Mouse (Mus musculus) c-Kit-positive CD71-negative TER-119-negative erythroid progenitor cells, embryonic 14.5 days (primary cell): ENCODE results near the gene Tm7sf2.
"Not testable (repeated sequence)": the region's sequence is repeated elsewhere in the genome, so short reads cannot be mapped to it uniquely, and the experiment has no call there.

Experiments
- DNase-seq: peaks from one replicate; pipeline ENCODE4 v3.0.0-alpha.2; 2013; ENCODE audit warnings: low read depth

The Tm7sf2 gene

DNA sequence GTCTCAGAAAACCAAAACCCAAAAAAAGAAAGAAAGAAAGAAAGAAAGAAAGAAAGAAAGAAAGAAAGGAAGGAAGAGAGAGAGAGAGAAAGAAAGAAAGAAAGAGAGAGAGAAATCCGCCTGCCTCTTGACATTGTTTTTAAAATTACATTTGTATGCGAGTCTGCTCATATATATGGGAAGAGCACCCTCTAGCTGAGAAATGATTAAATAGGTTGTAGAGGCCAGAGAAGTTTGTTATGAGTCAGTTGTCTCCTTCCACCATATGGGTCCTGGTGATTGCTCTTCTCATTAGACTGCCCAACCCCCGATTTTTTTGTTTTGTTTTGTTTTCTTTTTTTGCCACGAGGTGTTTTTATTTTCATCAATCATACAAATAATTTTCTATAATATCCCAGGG lies 24.1 kb downstream of the Tm7sf2 start:
- DNase-seq, result not testable (repeated sequence)

DNA sequence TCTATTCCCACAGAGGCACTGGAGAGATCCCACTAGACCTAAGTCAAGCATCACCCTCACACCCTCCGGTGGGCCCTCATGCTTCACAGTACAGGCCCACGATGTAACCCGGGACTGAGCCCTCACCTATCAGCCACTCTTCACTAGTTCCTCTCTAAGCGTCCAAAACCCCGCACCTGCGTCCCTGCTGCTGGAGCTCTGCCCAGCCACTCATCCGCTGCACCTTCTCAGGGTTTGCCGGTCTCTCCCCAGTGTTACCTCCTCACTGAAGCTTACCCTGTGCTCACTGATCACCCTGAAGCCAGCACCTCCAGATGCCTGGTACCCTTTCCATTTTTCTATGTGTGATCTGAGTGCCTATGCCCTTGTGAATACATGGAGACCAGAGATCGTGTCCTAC lies 25.9 kb downstream of the Tm7sf2 start:
- no peak for DNase-seq

DNA sequence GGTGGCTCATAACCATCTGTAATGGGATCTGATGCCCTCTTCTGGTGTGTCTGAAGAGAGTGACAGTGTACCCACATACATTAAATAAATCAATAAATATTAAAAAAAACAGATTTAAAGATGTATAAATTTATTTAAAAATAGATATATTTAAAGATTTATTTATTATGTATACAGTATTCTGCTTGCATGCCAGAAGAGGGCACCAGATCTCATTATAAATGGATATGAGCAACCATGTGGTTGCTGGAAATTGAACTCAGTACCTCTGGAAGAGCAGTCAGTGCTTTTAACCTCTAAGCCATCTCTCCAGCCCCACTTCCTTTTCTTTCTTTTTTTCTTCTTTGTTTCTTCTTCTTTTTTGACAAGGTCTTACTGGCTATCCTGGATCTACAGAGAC lies 28.2 kb downstream of the Tm7sf2 start:
- no peak for DNase-seq

DNA sequence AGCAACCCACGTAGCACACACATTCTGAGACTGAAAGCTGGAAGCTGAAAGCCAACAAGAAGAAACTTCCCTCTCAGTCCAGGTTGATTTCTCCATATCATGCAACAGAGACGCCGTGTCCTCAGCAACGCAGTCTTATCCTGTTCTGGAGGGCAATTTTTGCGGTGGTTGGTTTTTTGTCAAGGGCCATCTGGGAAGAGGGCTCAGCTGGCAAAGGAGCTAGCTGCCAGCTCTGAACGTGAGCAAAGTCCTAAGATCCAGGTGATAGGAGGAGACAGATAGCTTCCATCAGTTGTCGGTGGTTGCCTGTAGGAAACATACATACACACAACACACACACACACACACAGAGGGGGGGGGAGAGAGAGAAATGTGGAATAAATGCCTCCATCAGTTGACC lies 29.8 kb downstream of the Tm7sf2 start:
- no peak for DNase-seq

DNA sequence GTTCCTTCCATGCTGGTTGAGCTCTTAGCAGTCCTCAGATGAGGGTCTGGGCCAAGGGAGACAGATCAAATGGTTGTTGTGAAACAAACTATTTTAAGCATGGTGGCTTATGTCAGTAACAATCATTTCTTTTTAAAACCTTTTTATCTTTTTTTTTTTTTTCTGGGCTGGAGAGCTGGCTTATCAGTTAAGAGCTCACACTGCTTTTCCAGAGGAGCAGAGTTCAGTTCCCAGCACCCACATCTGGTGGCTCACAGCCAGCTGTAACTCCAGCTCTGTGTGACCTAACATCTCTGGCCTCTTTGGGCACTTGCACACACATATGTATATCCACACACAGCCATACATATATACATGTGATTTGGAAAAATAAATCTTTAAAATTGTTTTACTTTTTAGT lies 30.5 kb downstream of the Tm7sf2 start:
- DNase-seq, result no peak

DNA sequence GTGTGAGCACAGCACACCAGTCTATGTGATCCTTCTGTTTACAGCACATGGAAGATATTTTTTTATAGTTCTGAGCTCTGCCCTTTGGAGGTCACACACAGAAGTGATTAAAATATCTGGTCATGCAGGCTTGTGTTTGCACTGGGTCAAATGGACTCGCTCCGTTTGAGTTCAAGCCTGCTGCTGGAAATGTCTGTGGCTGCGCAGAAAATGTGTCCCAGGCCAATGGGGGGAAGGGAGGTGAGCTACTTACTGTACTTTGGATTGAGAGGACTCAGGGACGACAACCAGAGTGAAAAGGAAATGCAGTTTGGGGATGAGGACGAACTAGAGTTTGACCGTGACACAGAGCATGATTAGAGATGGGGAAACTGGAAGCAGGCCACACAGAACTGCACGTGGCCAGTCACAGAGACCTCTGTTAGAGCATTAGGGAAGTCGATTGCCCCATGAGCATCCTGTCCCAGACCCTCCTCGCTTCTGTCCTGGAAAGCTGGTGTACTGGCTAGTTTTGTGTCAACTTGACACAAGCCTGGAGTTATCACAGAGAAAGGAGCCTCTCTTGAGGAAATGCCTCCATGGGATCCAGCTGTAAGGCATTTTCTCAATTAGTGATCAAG lies 32.1 kb downstream of the Tm7sf2 start:
- DNase-seq, result no peak

DNA sequence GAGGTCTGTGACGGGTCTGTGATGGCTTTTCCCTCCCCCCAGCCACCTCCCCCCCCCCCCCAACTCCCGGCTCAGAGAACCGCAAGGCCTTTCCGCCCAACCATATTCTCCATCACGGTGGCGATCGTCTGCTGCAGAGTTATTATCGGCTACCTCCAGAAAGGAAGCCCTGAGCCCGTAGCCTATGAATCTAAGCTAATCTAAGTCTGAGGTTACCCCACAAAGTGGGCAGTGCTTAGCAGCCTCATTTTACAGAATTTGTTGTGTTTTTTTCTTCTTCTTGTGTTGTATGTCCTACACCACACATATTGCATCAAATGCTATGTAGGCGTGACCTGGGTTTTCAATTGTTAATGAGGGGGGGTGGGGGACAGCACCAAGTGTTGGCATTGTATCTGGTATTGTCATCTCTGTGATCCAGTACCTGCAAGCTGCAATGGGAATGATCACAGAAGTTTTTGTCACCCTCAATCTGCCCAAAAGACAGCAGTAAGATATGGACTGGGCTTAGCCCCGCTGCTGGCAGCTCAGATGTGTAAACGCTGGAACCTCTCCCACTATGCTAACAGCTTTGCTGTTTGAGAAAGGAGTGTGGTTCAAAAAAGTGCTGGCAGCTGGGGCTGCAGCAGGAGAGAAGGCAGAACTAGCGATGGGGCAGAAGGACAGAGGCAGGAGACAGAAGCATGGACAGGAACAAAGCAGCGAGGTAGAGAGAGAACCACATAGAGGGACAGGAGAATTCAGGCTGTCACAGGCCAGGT lies 37.5 kb downstream of the Tm7sf2 start:
- no peak for DNase-seq

DNA sequence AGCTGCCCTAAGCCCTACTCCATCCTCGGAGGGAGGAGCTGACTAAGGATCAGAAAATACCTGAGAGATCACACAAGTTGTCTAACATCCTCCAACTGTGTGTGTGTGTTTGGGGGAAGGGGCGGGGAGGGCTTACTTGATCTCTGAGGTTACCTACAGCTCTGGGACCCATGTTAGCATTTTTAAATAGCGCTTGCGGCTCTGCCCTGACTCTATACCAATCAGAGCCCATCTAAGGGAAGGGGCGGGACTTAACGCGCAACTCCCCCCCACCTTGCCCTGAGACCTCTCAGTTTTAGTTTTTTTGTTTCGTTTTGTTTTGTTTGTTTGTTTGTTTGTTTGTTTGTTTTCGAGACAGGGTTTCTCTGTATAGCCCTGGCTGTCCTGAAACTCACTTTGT lies 38.7 kb downstream of the Tm7sf2 start:
- DNase-seq, result no peak

DNA sequence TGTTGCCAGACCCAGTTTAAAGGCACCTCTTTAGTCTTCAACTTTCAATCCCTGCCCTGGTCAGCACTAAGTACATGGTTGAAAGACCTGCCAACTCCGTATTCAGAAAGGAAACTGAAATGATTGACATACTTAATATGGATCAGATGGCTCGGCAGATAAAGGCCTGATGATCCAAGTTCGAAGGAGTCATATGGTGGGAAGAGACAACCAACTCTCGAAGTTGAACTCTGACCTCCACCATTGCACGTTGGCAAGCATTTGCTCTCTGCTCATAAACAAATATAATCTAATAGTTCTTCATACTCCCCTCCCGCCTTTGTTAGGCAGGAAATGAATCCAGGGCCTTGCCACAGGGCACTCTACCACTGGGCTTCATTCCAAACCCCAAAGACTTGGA lies 39.2 kb downstream of the Tm7sf2 start:
- DNase-seq, result no peak

DNA sequence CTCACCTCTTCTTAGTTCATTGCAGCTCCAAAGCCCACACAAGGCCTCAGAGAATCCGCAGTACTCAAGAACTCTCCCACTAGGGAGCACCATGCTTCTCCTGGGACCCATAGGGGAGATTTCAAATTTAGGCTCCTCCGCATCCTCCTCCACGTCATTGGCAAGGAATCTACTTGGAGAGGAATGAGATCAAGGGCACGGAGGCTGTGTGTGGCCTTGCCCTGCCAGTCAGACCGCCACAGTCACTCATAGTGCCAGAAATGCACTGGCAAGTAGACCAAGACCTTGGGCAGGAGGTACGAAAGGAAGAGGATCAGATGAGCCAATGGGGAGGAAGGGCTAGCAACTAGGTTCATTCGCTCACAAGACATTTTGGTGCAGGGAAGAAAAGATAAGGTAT lies 44.2 kb downstream of the Tm7sf2 start:
- DNase-seq, result no peak

DNA sequence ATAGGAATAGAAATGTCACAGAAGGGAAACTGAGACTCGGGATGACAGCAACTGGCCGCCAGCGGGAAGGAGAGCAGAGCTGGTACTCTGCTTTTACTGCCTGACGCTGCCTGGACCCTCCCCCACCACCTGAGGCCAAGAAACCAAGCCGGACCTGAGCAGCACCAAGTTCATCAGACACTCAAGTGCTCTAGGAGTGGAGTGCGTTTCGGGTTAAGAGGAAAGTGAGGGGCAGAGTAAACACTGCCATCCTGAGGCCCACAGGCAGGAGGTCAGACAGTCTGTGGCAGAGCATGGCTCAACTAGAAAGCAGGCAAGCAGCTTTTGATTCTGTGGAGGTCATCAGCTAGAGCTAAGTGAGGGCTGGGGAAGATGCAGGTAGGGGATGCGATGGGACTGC lies 45.1 kb downstream of the Tm7sf2 start:
- DNase-seq, result no peak

DNA sequence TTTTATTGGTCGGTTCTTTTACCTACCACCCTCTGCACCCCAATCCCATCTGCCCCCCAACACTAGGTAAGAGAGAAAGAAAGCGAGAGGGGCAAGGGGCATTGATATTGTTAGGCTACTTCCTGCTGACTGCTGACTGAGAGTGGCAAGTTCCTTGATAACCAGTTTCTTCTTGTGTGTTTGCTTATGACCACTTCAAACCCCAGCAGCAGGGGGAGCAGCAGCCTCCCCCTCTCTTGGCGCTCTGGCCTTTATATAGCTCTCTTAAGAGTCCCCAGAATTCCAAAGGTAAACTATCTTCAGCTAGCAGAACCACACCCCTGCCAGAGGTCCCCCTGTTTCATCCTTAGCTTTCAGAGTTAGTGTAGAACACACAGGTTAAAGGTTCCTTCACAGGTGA lies 47.9 kb downstream of the Tm7sf2 start:
- no peak for DNase-seq

DNA sequence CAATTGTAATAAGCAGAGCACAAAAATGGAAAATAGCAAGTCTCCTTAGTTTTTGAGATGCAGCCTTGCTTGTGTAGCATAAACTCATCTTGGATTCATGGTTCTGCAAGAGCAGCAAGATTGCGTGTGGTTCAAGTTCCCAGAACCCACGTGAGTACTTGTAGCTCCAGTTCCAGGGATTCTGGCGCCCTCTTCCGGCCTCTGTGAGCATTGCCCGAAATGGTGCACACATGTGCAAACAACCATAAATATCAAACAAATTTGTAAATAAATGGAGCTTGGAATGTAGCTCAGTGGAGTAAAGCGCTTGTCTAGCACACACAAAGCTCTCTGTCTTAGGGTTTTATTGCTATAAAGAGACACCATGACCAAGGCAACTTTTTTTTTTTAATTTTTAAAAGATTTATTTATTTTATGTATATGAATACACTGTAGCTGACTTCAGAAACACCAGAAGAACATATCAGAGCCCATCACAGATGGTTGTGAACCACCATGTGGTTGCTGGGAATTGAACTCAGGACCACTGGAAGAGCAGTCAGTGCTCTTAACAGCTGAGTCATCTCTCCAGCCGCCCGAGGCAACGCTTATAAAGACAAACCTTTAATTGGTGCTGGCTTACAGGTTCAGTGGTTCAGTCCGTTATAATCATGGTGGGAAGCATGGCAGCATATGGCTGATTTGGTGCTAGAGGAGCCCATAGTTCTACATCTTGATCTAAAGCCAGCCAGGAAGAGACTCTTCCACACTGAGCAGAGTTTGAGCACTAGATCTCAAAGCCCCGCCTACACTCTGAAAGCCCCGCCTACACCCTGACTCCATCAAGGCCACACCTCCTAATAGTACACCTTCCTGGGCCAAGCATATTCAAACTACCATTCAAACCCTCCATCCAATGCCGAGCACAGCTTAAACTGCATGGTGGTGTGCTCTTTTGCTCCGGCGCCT lies 49.8 kb downstream of the Tm7sf2 start:
- peak; percentile 88 for DNase-seq

DNA sequence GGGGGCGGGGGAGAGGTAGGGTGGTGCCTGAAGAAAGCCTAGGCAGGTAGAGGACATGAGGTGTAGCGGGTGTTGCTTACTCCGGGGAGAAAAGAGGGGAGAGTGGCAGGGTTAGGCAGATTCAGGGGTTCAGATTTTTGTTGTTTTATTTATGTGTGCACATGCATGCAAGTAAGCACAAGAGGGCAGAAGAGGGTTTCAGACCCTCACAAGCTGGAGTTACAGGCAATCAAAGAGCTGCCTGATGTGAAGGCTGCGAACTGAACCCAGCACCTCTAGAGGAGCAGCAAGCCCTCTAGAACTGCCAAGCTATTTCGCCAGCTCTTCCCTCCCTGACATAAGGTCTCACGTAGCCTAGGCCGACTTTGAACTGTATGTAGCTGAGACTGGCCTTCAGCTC lies 51.6 kb downstream of the Tm7sf2 start:
- no peak for DNase-seq

DNA sequence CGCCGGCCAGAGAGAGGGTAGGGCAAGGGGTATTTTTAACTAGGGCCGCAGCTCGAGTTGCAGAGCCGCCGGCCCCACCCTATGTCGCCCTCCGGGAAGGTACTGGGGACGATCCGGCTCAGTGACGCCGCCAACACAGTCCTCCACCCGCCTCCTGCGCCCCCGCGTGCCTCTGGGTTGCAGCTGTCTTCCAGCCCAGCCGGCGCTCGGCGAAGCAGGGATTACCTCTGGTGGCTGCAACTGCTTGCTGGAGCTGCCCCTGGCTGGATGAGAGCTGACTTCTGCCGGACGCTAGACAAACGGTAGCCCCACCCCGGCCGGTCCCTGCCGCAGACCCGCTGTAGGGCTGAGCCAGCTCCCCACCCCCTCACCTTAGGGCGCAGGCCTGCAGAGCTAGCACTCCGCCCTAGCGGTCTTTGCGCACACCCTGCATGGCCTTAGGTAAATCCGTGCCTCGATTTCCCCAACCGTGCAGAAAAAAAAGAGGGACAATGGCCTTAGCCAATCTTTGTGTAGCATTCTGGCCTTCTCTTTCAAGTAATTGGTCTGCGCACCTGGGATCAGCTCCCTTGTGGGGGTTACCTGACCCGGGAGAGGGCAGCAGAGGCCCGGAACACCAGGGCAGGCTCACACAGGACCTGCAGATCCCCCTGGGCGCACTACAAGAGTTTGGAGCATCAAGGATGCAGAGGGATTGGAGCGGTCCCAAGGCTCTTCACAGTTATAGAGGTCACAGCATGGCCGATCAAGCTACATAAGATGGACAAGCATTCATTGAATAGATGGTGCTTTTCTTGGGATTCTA lies 52.5 kb downstream of the Tm7sf2 start, which contains the start of gene Capn1:
Gene Capn1, minus strand, starts transcription at position 387 of the 805 bp plus-strand sequence.
- peak; percentile 49 for DNase-seq

DNA sequence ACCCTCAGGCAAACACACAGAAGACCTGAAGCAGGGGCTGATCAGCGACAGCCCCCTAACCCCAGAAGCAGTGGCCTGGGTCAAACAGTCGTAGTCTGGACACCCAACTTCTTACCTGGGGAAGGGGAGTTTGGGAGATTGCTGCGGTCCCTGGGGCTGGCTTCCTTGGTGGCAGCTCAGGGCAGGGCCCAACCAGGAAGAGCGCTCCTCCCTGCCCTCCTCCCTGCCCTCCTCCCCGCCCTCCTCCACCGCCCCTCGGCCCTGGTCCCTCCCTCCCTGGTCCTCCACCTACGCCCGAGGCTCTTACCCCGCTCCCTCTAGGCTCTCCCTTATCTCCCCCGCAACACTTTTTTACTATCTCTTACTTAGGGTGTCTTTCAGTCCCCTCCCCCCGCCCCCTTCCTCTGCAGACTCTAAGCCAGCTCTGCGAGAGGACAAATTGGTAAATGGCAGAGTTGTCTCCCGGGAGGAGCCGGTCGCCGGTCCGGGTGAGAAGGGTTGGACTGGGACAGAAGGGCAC lies 53.1 kb downstream of the Tm7sf2 start:
- peak; percentile 52 for DNase-seq

DNA sequence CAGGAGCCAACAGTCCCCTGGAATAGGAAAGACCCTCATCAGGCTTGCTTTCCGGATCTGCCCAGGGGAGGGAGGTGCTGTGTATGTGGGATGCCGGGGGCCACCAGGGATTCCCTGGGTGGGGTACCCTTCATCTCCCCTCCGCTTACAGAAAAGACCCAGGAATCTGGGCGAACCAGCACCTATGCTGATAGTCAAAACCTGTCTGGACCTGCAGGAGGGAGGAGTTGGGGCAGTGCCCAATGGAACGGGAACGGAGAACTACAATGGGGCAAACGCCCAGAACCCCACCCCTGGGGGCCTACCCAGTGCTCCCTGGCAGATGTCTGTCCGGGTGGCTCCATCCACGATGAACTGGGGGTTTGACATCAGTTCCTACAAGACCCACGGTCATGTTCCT lies 54.5 kb downstream of the Tm7sf2 start:
- DNase-seq, result no peak
